Mouse (Mus musculus): Measurements from ENCODE around the gene Ptgfrn. TPM values are rescaled to one million over a fixed set of nuclear protein-coding genes. Genes with fewer than 3 reads are reported as not detected.

The Ptgfrn gene
- total RNA-seq, 2 experiments from 2014 or later, result 0.02 to 0.12 TPM

- no peak for ATAC-seq (replicated peaks; ENCODE audit: poor library complexity)
Observed at GRCm38 (mm10) chr3:101007112-101007782, 102.8 kb downstream of the Ptgfrn start.

- no peak for ATAC-seq (replicated peaks; ENCODE audit: poor library complexity)
Observed at GRCm38 (mm10) chr3:101005392-101005791, 104.7 kb downstream of the Ptgfrn start.

- ATAC-seq (replicated peaks; ENCODE audit: poor library complexity), result peak; percentile 71
Observed at GRCm38 (mm10) chr3:101003575-101004356, 106.3 kb downstream of the Ptgfrn start.

- no peak for ATAC-seq (replicated peaks; ENCODE audit: poor library complexity)
Observed at GRCm38 (mm10) chr3:100999732-101000131, 110.3 kb downstream of the Ptgfrn start.

- ATAC-seq (replicated peaks; ENCODE audit: poor library complexity), result peak; percentile 68
Observed at GRCm38 (mm10) chr3:100998904-100999340, 111.2 kb downstream of the Ptgfrn start.

- peak; percentile 35 for ATAC-seq (replicated peaks; ENCODE audit: poor library complexity)
Observed at GRCm38 (mm10) chr3:100997785-100998570, 112.1 kb downstream of the Ptgfrn start.

GRCm38 (mm10) chr3:100994252-100994651, 115.8 kb downstream of the Ptgfrn start:
- peak; percentile 49 for ATAC-seq (replicated peaks; ENCODE audit: poor library complexity)

GRCm38 (mm10) chr3:100993718-100994117, 116.4 kb downstream of the Ptgfrn start:
- peak; percentile 86 for ATAC-seq (replicated peaks; ENCODE audit: poor library complexity)

GRCm38 (mm10) chr3:100993158-100993557, 116.9 kb downstream of the Ptgfrn start:
- no peak for ATAC-seq (replicated peaks; ENCODE audit: poor library complexity)

Other genes starting within 250 kb of the Ptgfrn start
- gene Trim45, start 188.1 kb downstream of the Ptgfrn start, total RNA-seq (2015), result 6.6 and 6.9 TPM in 2 replicates
- 26.3 and 26.4 TPM in 2 replicates for gene Trim45, start 188.1 kb downstream of the Ptgfrn start, total RNA-seq (2017)
- gene Ttf2, start 140.6 kb downstream of the Ptgfrn start, total RNA-seq (2015), result 22.0 and 22.4 TPM in 2 replicates
- gene Ttf2, start 140.6 kb downstream of the Ptgfrn start, total RNA-seq (2017), result 30.1 and 30.4 TPM in 2 replicates
- gene Cd101, start 80.7 kb downstream of the Ptgfrn start, total RNA-seq (2015), result 0.20 TPM in 1 of 2 replicates, not detected in the other
- 0.41 and 0.42 TPM in 2 replicates for gene Cd101, start 80.7 kb downstream of the Ptgfrn start, total RNA-seq (2017)
- not detected in 2 replicates for gene Cd2, start 177.7 kb upstream of the Ptgfrn start, total RNA-seq (2015)
- not detected in 2 replicates for gene Cd2, start 177.7 kb upstream of the Ptgfrn start, total RNA-seq (2017)

Data from megakaryocyte progenitor cell, adult 5-6 weeks (primary cell).